Mouse (Mus musculus): ENCODE data around the gene Smok2b.
"Not testable (repeated sequence)": the region's sequence is repeated elsewhere in the genome, so short reads cannot be mapped to it uniquely, and the experiment has no call there.

The Smok2b gene

GRCm38 (mm10) chr17:13229957-13230356, at the start of gene Smok2b:
Smok2b (plus strand) TSS chr17:13230257.
- not testable (repeated sequence) for DNase-seq

DNA sequence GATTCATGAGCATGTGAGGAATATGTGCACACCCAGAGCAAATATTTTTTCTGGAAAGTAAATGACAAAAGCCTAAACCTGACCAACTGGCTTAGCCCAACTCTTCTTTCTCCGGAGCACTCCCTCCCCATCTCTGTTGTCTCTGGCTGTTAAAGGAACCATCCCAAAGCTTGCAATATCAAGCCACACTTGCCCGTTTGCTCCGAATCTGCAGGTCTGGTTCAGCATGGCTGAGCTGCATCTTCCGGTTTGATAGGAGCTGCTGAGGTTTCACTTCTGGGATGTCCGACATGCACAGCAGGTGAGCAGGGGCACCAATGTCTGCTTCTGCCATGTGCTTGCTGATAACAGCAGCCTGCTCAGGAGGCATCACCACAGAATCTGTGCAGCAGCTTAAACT, 49.6 kb upstream of the Smok2b start:
- peak; percentile 84 for DNase-seq

DNA sequence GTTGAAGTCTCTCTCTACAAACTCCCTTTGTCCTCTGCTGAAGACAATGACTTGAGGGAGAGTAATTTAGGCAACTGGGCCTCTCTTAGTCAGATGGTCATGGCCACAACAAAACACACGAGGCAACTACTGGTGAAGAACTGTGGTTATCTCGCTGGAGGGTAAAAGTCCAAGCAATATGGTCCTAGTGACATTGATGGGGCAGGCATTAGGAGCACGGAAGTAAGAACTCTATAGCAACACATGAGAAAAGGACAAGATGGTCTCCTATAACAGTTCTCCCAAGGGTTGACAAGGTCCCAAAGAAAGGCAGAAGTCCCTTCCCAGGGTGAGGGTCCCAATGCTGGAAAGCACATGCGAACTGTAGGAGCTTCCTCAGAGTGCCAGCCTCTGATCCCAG, 47.3 kb upstream of the Smok2b start:
- not testable (repeated sequence) for DNase-seq

- peak; percentile 83 for DNase-seq
These were observed 45.5 kb upstream of the Smok2b start for GRCm38 (mm10) chr17:13184514-13184913.

GRCm38 (mm10) chr17:13186541-13186940, 43.5 kb upstream of the Smok2b start:
- DNase-seq: peak; percentile 86

GRCm38 (mm10) chr17:13187621-13188020, 42.4 kb upstream of the Smok2b start:
- DNase-seq: peak; percentile 88

DNA sequence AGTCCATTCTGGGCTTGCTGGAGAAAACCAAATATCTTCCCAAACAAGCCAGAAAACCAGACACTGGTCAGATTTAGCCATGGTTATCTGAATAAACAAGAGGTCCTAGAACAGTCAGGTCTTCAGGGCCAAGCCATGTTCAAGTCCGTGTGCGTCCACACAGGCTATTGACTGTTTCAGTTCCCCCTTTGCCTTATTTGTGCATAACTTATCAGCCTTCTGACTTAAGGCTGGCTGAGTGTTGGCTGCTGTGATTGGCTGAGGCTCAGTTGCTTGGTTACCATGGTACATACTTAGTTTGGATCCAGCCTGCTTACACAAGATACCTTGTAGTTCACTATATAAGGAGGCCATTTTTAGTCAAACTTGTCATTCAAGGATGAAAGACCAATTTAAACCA, 41.2 kb upstream of the Smok2b start:
- peak; percentile 22 for DNase-seq

GRCm38 (mm10) chr17:13190836-13191583, 39.0 kb upstream of the Smok2b start:
- DNase-seq: peak; percentile 82

DNA sequence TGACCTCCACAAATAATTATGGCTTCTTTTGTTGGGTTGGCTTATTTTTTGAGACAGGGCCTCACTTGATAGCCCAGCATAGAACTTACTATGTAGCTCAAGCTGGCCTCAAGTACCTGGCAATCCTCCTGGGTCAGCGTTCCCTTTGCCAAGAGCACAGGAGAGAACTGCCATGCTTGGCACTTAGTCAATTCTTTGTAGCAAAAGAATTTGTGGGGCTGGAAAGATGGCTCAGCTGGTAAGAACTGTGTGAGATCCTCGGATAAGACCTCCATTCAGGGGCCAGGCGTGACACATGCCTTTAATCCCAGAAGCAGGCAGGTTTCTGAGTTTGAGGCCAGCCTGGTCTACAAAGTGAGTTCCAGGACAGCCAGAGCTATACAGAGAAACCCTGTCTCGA, 33.6 kb upstream of the Smok2b start:
- DNase-seq: peak; percentile 91

DNA sequence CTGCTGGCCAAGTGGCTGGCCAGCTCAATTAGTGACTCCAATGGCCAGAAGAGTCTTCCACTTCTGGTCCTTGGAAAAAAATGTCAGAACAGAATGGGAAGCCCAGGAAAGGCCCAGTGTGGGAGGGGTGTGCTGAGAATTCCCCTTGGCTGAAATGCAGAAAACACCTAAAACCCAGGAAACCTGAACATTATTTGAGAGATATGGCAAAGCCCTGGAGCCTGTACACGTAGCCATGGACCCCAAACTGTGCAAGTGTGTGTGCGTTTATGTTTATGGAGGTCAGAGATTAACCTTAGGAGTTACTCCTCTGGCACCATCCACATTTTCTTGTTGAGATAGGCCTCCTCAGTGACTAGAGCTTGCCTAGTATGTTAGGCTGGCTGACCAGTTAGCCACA, 31.2 kb upstream of the Smok2b start:
- peak; percentile 83 for DNase-seq

GRCm38 (mm10) chr17:13199880-13200409, 30.1 kb upstream of the Smok2b start:
- DNase-seq: peak; percentile 85

DNA sequence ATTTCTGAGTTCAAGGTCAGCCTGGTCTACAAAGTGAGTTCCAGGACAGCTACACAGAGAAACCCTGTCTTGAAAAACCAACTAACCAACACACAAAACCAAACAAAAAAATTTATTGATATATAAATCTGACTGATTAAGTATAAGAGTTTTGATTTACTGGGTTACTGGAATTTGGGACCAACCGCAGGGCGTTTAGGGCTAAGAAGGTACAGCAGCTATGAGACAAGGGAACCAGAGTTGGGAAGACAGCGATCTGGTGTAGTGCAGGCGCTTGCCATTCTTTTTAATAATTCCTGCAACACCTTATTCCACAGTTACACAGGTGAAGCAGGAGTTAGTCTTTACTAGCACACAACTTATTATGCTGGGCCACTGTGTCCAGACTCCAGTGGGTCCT, 28.5 kb upstream of the Smok2b start:
- DNase-seq: peak; percentile 77

GRCm38 (mm10) chr17:13202453-13203107, 27.5 kb upstream of the Smok2b start:
- DNase-seq: not testable (repeated sequence)

DNA sequence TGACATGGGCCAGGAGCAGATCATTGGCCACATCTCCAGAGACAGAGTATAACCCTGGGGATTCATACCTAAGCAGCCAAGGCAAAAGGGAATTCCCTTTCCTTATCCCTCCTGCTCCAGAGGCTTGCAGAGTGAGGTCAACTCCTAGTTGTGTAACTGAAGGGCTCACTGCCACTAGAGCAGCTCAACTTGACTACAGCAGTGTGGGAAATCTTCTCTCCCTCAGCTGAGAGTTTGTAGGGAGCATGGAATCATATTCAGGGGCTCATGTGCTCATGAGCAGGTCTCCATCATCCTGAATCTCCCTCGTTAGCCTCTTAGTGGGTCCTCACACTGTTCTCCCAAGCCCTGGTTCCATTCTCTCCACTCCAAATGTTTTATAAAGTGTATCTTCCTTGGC, 24.8 kb upstream of the Smok2b start:
- peak; percentile 90 for DNase-seq

GRCm38 (mm10) chr17:13206491-13206890, 23.6 kb upstream of the Smok2b start:
- DNase-seq: peak; percentile 88

DNA sequence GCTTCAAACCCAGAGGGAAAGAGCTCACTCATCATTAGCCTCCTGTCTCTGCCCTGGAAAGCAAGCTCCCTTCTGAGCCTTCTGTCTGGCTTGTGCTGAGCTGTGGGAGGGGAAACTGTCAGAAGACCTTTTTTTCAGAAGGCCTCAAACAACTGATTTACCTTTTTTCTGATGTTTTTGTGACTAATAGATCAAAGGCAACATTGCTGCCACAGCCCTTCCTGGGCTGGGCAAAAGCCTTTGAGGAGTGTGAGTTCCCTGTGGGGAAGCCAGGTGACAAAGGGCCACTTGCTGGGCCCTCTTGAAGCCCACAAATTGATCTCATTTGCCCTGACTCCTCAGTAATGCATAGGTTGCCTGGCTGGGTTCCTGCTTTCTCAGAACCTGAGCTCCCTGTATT, 21.6 kb upstream of the Smok2b start:
- DNase-seq: peak; percentile 88

DNA sequence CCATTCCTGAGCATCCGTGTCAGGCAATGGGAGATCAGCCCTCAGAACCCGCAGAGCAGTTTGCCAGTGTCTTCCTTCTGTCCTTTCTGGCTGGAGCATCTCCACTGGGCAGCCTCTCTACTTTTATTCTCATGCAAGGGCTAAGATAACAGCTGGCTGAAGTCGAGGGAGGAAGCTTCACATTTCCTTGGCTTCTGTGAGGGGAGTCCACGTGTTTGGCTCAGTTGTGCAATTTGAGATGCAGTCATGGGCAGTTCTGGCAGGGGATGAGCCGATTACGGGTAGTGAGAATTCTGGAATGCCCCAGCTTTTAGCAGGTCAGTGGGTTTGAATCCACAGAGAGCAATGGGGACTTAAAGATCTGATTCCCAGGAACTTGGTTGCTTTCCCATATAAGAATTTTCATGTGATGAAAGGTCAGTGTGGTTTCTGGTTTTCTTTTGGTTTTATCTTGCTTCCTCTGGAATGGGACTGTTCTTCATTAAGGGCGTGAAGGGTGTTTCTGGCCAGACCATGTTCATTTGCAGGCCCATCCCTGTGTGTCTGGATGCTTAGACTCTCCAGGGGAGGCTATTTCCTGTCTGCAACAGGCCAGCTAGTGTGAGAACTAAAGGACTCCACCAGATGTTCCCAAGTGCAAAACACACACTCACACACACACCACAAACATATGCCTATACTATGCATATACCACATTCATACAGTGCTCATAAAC, 17.8 kb upstream of the Smok2b start:
- DNase-seq: peak; percentile 98

DNA sequence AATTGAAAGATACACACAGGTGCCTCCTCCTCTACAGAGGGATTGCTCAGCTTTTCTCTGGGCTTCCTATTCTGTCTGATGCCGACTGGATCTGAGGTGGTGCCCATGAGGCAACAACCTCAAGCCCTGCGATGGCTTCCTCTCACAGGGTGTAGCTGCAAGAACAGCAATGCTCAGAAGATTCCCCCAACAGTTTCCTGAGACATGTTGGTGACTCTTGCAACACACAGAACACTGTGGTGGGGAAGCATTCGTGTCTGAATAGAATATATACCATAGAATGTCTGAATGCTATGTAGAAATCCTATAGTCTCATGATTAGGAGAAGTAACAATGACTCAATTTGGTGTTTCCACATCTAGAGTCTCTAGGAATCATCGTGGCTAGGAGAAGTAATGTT, 15.9 kb upstream of the Smok2b start:
- DNase-seq: no peak

DNA sequence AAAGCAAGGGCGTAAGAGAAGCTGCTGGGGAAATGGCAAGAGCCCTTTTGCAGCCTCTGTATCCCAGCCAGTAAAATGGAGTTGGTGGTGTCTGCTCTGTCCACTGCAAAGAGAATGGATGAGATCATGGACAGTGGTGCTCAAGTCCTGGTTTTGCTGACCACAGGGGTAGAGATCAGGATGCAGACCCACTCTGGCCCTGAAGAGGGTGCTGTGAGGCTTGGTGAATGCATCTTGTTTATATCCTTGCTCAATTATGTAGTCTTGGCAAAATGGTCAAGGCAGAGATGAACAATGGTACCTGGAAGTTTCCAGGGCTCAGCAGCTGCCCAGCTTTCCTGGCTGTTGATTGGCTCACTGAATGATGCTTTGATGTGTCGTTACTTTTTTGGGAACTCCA, 14.5 kb upstream of the Smok2b start:
- peak; percentile 94 for DNase-seq

DNA sequence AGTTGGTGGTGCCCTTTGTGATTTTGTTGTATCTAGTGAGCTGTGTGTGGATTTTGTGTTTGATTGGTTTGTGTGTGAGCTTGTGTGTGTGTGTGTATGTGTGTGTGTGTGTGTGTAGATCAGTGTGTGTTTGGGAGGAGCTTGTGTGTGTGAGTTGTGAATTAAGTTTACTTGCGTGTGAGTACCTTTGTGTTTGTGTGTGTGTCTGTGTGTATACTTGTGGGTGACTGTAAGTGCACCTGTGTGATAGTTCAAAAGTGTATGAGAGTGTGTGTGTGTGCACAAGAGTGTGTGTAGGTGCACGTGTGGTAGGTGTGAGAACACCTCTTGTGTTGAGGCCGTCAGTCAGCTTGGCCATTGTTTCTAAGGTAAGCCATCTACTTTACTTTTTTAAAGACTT, 9.2 kb upstream of the Smok2b start, which contains the start of gene Smok2a:
Gene Smok2a, plus strand, starts transcription at position 301 of the 400 bp plus-strand sequence.
- DNase-seq: no peak

DNA sequence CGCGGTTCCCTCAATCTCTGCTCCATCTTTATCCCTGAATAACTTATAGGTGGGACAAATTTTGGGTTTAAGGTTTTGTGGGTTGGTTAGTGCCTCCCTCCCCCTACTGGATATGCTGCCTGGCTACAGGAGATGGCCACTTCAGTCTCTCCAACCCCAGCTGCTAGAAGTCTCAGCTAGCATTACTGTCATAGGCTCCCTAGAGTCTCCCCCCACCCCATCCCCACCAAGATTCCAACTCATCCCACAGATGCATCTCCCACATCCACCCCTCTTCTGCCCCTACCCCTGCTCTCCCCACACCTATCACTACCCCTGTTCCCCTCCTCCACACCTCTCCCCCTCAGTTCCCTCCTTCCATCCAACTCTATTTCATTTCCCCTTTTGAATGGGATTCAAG, 8.1 kb upstream of the Smok2b start:
- not testable (repeated sequence) for DNase-seq

- not testable (repeated sequence) for DNase-seq
These were observed 9.4 kb downstream of the Smok2b start for GRCm38 (mm10) chr17:13239461-13239860.
